Mouse (Mus musculus) midbrain, embryonic 10.5 days (tissue): Measurements from ENCODE around the gene Grm4. TPM values are rescaled to one million over a fixed set of nuclear protein-coding genes. Genes with fewer than 3 reads are reported as not detected.

Experiments used
- DNase-seq: peaks from one replicate; pipeline ENCODE4 v3.0.0-alpha.2; 2017; ENCODE audit warnings: low spot score
- H3K27ac ChIP-seq: fragments of 300-500 bp; sonication (generic); replicated peaks from 2 replicates; pipeline ENCODE4 v1.5.1; 2016; ENCODE audit warnings: mild to moderate bottlenecking
- H3K27me3 ChIP-seq: fragments of 300-500 bp; sonication (generic); 2 replicates; pipeline ENCODE4 v1.6.1; 2016; ENCODE audit warnings: low read depth, mild to moderate bottlenecking; ENCODE audit not compliant: poor library complexity, severe bottlenecking
- H3K36me3 ChIP-seq: fragments of 300-500 bp; sonication (generic); 2 replicates; pipeline ENCODE4 v1.6.1; 2016; ENCODE audit warnings: mild to moderate bottlenecking, moderate library complexity
- H3K4me1 ChIP-seq: fragments of 300-500 bp; sonication (generic); 2 replicates; pipeline ENCODE4 v1.6.1; 2016
- H3K4me3 ChIP-seq: fragments of 300-500 bp; sonication (generic); 2 replicates; pipeline ENCODE4 v1.5.1; 2016; ENCODE audit warnings: mild to moderate bottlenecking, moderate library complexity
- H3K9me3 ChIP-seq: fragments of 300-500 bp; sonication (generic); replicated peaks from 2 replicates; pipeline ENCODE4 v1.6.1; 2016; ENCODE audit warnings: mild to moderate bottlenecking
- WGBS: fragments of 180-500 bp; shearing (Covaris S2); methylation state at CpG from one replicate; pipeline ENCODE4 v1.1.7; 2016; 5-methylcytosine and 5-hydroxymethylcytosine counted together
- polyA plus RNA-seq: library from polyadenylated mRNA; unstranded; fragments of >200 nt; fragmentation: Nextera tagmentation; extraction: Ambion mirVana; gene quantifications from 2 replicates; pipeline ENCODE4 v1.2.1, GENCODE M21; 2016

Grm4 gene
- polyA plus RNA-seq, 1 experiment from 2014 or later = 2.8 TPM

DNA sequence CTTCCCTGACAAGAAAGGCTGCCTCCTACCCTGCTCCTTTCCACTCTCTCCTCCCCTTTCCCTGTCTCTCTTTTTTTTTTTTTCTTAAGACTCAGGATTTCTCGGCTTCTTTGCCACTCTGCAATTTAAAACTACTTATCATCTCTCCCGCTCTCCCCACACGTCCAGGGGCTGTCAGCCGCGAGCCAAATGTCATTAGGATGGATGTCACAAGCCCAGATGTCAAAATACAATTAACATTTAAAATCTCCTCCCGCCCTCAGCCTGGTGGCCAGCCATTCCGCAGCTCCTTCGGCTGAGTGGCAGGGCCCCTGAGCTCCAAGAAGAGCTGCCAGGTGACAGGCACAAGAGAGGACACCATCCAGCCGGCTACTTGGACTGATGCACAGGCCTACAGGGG is 2.9 kb downstream of the Grm4 start:
- Histone ChIP-seq H3K9me3 (no peaks in the 10 kb centered on the region), H3K27ac (peak overlapping the region; percentile 76), H3K36me3 (no peaks in the 10 kb centered on the region), H3K4me3 (0 out of 2 replicates have a peak overlapping the region, but pooled peaks have one; percentile 14), H3K4me1 (peaks cover 62% of the 10 kb centered on the region), H3K27me3 (peaks cover 82% of the 10 kb centered on the region)
- 28% methylated on average over 9 of the region's 9 CpGs for WGBS
- peak; percentile 46 for DNase-seq

DNA sequence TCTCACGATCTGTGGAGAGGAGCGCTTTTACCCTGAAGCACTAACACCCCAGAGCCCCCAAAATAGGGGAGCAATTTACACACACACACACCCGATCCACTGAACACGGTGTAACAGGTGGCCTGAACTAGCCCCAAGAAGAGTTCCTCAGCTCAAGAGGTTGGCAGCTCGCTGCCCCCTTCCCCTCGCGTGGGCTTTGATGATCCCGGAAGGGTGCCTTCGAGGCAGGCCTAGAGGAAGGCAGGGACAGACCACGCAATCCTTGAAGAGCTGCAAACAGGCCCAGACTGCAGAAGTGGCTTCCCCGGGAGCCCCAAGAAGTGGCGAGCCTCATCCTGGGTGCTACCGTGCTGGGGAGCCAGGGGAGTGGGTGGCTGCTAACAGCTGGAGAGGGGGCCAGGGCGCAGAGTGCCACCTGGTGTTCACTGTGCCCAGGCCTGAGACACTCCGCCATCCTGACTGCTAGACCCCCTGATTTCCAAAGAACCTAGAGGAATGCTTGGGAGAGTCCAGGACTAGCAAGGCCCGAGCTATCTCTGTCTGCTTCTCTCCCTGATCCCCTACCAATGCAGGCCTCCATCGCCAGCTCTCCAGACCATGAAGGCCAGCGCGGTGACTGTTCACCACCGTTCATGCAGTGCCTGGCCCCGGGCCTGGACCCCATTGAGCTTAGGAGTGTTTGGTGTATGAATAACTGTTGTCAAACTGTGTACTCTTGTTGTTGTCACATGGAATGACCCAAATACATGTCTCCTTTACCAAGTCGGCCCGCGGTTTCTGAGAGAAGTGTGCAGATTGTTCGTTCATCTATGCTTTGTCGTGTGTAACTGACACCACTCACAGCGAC is 7.1 kb downstream of the Grm4 start:
- WGBS = 32% methylated on average over 27 of the region's 27 CpGs
- DNase-seq = peak; percentile 38

DNA sequence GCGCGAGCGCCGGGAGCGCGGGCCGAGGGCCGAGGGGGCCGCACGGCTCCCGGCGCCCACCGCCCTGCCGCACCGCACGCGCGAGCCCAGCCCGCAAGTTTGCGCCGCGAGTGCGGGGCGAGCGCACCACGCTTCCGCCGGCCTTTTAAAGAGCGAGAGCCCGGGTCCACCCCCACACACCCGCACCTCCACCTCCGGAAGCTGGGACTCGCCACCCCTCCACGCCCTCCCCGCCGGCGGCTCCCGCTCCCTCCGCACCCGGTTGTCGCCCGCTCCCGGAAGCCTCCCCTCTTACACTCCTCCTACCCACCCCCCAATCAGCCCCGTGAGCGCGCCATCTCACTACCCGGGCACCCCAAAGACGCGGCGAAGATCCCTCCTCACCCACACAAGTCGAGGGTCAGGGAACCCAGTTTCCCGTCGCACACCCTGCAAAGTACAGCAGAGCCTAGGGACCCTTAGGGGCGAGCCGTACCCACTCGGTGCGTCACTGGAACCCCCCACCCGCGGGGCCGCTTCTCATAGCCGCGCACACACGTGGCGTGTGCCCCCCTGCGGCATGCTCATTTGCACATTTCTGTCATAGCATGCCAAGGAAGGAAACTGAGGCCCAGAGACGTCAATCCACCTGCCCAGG is 7.8 kb downstream of the Grm4 start:
- Histone ChIP-seq H3K27me3 (peaks cover 94% of the 10 kb centered on the region), H3K36me3 (no peaks in the 10 kb centered on the region), H3K4me3 (peak overlapping the region; percentile 74), H3K4me1 (peaks cover 80% of the 10 kb centered on the region), H3K9me3 (no peaks in the 10 kb centered on the region), H3K27ac (peak overlapping the region; percentile 85)
- DNase-seq = no peak
- 1% methylated on average over 65 of the region's 66 CpGs for WGBS

More for the DNA sequence above, 7.1 kb downstream of the Grm4 start:
- H3K27me3 ChIP-seq = peaks cover 86% of the 10 kb centered on the region
- peaks cover 80% of the 10 kb centered on the region for H3K4me1 ChIP-seq
- H3K27ac ChIP-seq = peak overlapping the region; percentile 85; the same call in 1 of the 2 replicates
- no peaks in the 10 kb centered on the region for H3K36me3 ChIP-seq
- H3K9me3 ChIP-seq = no peaks in the 10 kb centered on the region
- peak overlapping the region; percentile 74 for H3K4me3 ChIP-seq

DNA sequence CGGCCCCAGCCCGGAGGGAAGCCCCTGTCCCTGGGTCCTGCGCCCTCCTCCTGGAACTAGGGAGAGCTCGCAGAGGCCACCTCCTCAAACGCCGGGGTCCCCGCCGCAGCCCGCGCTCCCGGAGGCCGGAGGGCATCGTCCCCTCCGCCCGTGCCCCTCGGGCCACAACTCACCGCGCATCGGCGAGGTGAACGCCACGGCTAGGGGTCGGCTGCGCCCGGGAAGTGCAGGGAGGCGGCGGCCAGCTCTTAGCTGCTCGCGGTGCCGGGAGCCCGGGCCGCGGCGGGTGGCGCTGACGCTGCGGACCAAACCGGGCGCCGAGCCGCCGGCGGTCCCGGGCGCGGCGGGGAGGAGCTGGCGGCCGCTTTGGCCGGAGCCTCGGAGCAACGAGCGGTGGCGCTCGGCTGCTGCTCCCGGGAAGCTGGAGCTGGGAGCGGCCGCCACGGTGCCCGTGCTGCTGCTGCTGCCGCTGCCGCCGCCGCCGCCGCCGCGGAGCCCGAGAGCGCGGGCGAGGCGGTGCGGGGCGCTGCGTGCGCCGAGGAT is 8.5 kb downstream of the Grm4 start:
- WGBS = under 1% methylated on average over 75 of the region's 78 CpGs
- Histone ChIP-seq H3K4me3 (peak overlapping the region; percentile 74), H3K9me3 (no peaks in the 10 kb centered on the region), H3K27me3 (peaks cover 99% of the 10 kb centered on the region), H3K27ac (peak overlapping the region; percentile 85), H3K36me3 (no peaks in the 10 kb centered on the region), H3K4me1 (peaks cover 80% of the 10 kb centered on the region)
- peak; percentile 54 for DNase-seq

DNA sequence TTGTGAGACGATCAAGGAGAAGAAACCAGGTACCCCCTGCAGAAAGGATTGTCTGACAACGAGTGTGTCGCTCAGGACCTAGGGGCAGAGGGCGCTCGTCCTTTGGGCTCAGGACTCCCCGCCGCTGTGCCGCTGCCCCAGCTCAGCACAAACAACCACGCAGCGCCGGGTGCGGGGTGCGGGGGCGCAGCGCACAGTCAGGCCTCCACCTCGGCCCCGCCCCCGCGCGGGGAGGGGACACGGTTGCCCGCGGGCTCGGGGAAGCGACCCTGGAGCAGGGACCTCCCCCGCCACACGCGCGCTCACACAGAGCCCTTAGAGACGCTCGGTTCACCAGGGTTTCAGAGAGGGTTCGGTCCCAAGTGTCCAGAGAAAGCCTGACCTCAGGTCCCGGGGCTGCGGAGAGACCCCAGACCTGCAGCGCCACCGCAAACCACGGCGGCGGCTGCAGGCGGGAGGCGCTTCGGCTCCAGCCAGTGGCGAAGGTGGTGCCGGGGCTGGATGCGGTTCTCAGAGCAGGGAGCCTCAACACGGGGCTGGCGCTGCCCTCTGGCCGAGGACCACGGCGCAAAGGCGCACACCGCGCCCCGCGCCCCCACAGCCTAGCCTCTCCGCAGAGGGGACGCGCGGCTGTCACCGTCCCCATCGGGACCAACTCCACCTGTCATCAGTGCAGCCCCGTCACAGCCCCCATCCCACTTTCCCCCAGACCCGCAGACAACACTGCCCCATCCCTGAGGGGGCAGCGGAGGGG is 9.2 kb downstream of the Grm4 start:
- peak overlapping the region; percentile 74 for H3K4me3 ChIP-seq
- H3K4me1 ChIP-seq = peaks cover 80% of the 10 kb centered on the region
- peak overlapping the region; percentile 85 for H3K27ac ChIP-seq
- H3K9me3 ChIP-seq = no peaks in the 10 kb centered on the region
- H3K27me3 ChIP-seq = peaks cover 99% of the 10 kb centered on the region
- peak; percentile 57 for DNase-seq
- under 1% methylated on average over 62 of the region's 64 CpGs for WGBS
- H3K36me3 ChIP-seq = no peaks in the 10 kb centered on the region

DNA sequence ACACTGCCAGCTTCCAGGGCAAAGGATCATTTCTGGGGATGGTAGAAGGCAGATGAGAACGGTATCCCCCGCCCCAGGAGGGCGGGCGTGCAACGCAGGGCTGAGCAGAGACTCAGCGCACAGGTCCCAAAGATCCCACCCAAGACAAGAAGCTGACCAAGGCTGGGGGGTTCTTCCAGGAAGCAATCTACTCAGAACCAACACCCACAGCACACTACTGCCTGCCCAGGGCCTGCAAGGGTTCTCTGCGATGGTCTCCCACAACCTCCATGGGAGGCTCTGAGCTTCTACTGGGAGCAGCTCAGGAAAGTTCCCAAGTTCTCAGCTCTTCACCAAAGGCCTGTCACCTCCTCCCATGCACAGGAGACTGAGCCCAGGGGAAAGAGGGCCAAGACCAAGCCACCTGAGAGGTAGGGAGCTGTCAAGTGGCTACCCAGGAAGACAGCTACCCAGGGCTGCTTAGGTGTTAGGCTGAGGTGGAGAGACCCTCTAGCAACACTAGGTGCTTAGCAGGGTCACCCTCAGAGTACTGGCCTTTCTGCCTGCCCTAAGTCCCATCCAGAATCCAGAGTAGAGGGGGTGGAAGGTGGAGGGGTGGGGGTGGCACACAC is 10.0 kb downstream of the Grm4 start:
- H3K27ac ChIP-seq = 0 out of 2 replicates have a peak overlapping the region, but pooled peaks have one; percentile 85
- peaks cover 82% of the 10 kb centered on the region for H3K4me1 ChIP-seq
- H3K4me3 ChIP-seq = peak overlapping the region; percentile 74
- 89% methylated on average over 7 of the region's 7 CpGs for WGBS
- H3K27me3 ChIP-seq = peaks cover 98% of the 10 kb centered on the region
- H3K9me3 ChIP-seq = no peaks in the 10 kb centered on the region
- no peak for DNase-seq
- H3K36me3 ChIP-seq = no peaks in the 10 kb centered on the region

DNA sequence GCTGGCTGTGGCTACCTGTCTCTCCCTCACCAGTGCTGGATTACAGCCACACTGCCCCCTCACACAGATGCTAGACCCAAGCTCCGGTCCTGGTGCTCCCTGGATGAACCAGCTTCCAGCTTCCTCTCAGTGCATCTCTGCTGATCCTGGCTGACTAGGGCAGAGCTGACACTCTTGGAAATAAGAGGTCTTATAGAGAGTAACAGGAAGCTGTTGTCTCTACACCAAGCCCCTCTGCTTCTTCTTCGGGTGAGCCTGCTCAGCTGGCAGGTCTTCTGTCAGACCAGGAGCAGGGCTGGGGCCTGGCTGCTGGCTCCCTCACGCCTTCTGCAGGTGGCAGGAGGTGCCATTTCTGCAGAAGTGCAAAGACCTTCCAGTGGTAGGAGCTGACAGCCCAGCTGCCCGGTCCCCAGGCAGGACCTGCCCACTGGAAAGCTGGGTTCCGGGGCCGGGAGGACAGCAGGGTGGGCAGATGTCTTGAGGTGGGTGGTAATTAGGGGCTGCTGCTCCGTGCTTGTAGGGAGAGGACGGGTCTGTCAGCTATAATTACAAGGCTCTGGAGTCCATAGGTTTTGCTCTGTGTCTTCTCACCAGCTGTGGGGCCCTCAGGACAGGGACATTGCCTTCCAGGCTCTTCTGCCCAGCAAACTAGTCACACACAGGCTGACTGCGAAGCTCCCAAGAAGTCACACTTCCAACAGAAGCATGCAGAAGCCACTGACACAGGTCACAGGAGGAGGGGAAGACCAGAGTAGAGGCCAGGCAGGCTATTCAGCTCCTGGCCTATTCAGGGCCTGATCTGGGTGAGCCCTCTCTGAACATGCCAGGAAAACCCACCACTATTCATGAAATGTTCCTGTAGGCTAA is 10.7 kb downstream of the Grm4 start:
- Histone ChIP-seq H3K27ac (0 out of 2 replicates have a peak overlapping the region, but pooled peaks have one; percentile 33), H3K27me3 (peaks cover 93% of the 10 kb centered on the region), H3K9me3 (no peaks in the 10 kb centered on the region), H3K36me3 (no peaks in the 10 kb centered on the region), H3K4me3 (peak overlapping the region; percentile 74; the same call in 1 of the 2 replicates), H3K4me1 (peaks cover 90% of the 10 kb centered on the region)
- no peak for DNase-seq
- 62% methylated on average over 9 of the region's 9 CpGs for WGBS

DNA sequence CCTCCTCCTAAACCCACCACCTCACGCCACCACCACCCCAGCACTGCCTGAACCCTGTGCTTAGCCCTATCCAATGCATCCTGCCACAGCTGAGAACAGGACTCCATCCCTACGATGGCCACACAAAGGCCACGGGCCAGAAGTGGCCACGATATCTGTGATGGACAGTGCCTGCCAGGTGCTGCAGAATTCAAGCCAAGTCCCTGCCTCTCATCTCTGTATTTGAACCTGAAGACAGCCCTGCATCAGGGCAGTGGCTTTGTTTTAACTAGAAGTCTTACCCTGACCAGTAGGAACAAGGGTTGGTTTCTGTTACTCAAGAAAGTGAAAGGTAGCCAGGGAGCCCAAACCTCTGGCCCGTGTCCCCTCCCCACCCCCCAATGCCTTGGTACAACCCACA is 12.1 kb downstream of the Grm4 start:
- DNase-seq = no peak
- Histone ChIP-seq H3K4me1 (peaks cover 100% of the 10 kb centered on the region), H3K9me3 (no peaks in the 10 kb centered on the region), H3K36me3 (no peaks in the 10 kb centered on the region), H3K27me3 (peaks cover 87% of the 10 kb centered on the region), H3K4me3 (0 out of 2 replicates have a peak overlapping the region, but pooled peaks have one; percentile 7), H3K27ac (peak overlapping the region; percentile 95)
- WGBS = 80% methylated on average over 5 of the region's 5 CpGs

DNA sequence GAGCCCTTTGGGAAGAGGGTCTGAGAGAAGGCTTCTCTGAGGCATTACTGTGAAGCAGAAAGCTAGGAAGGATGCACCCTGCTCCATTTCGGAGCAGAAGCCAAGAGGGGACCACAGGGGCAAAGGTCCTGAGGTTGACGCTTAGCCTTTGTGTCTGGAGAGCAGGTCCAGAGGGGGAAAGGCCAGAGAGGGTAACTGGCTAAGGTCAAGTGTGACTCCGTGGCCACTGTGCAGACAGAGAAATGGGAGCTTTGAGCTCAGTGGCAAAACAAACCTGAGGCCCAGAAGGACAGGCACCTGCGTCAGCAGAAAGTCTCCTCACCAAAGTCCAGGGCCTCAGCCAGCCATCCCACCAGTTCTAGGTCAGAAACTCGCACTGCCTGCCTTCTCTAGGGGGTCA is 12.7 kb downstream of the Grm4 start:
- Histone ChIP-seq H3K36me3 (no peaks in the 10 kb centered on the region), H3K27ac (peak overlapping the region; percentile 95), H3K27me3 (peaks cover 87% of the 10 kb centered on the region), H3K9me3 (no peaks in the 10 kb centered on the region), H3K4me1 (peaks cover 100% of the 10 kb centered on the region), H3K4me3 (0 out of 2 replicates have a peak overlapping the region, but pooled peaks have one; percentile 7)
- no peak for DNase-seq
- 62% methylated on average over 5 of the region's 5 CpGs for WGBS

DNA sequence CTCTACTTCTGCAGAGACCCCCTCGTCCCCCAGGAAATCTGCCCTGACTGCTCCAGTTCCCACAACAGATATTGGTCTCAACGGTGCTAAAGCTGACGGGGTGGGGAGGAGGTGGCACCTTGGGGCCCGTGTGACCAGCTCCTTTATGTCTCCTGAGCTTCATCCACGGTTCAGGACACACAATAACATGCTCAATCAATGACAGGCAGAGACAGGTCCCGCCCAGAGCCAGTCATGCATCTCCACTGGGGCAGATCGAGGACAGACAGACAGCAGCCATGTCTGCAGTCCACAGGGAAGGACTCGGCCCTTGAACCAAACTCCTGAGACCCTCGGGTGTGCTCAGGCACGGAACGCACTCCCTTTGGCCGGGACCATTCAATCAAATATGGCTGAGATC is 13.2 kb downstream of the Grm4 start:
- H3K27me3 ChIP-seq = peaks cover 87% of the 10 kb centered on the region
- no peaks in the 10 kb centered on the region for H3K36me3 ChIP-seq
- H3K4me1 ChIP-seq = peaks cover 100% of the 10 kb centered on the region
- peak overlapping the region; percentile 95 for H3K27ac ChIP-seq
- no peaks in the 10 kb centered on the region for H3K9me3 ChIP-seq
- 56% methylated on average over 12 of the region's 12 CpGs for WGBS
- H3K4me3 ChIP-seq = no peak overlapping the region
- no peak for DNase-seq

DNA sequence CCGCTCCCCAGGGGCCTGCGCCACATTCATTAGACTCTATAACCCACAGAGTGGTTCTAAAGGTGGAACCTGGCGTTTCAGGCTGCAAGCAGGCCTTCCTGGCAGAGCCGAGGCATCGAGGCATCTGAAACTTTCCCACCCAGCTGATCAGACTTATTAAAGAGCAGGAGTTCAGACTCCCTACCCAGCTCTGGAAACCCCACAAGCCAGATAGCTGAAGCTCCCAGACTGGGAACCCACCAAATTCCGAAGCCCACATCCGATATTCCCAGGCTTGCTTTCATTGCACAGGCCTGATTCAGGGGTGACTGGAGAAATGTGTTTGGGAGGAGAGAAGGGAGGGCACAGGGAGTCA is 13.6 kb downstream of the Grm4 start:
- Histone ChIP-seq H3K4me3 (no peak overlapping the region), H3K4me1 (peaks cover 100% of the 10 kb centered on the region), H3K27me3 (peaks cover 87% of the 10 kb centered on the region), H3K27ac (peak overlapping the region; percentile 95), H3K9me3 (no peaks in the 10 kb centered on the region), H3K36me3 (no peaks in the 10 kb centered on the region)
- no peak for DNase-seq
- 86% methylated on average over 7 of the region's 7 CpGs for WGBS
